Mouse (Mus musculus) neural tube, embryonic 12.5 days (tissue): ENCODE data around the gene Tpk1. TPM values are rescaled to one million over a fixed set of nuclear protein-coding genes. Genes with fewer than 3 reads are reported as not detected.

Source experiments
- ATAC-seq: fragments of 200-750 bp; cut with Nextera tagmentation; 2 replicates; pipeline ENCODE4 v1.8.0; 2017; ENCODE audit warnings: low read depth, mild to moderate bottlenecking, moderate TSS enrichment, moderate library complexity; ENCODE audit not compliant: low FRiP score
- H3K27ac ChIP-seq: fragments of 300-500 bp; sonication (generic); 2 replicates; pipeline ENCODE4 v1.5.1; 2016
- H3K27me3 ChIP-seq: fragments of 300-500 bp; sonication (generic); replicated peaks from 2 replicates; pipeline ENCODE4 v1.6.1; 2016; ENCODE audit warnings: mild to moderate bottlenecking
- H3K36me3 ChIP-seq: fragments of 300-500 bp; sonication (generic); 2 replicates; pipeline ENCODE4 v1.6.1; 2016; ENCODE audit warnings: mild to moderate bottlenecking
- H3K4me1 ChIP-seq: fragments of 300-500 bp; sonication (generic); 2 replicates; pipeline ENCODE4 v1.6.1; 2016
- H3K4me2 ChIP-seq: fragments of 300-500 bp; sonication (generic); replicated peaks from 2 replicates; pipeline ENCODE4 v1.6.1; 2016; ENCODE audit warnings: mild to moderate bottlenecking
- H3K4me3 ChIP-seq: fragments of 300-500 bp; sonication (generic); 2 replicates; pipeline ENCODE4 v1.5.1; 2016
- H3K9ac ChIP-seq: fragments of 300-500 bp; sonication (generic); 2 replicates; pipeline ENCODE4 v1.6.1; 2016; ENCODE audit warnings: mild to moderate bottlenecking
- H3K9me3 ChIP-seq: fragments of 300-500 bp; sonication (generic); 2 replicates; pipeline ENCODE4 v1.6.1; 2016; ENCODE audit warnings: mild to moderate bottlenecking
- WGBS: fragments of 180-500 bp; shearing (Covaris S2); methylation state at CpG from one replicate; pipeline ENCODE4 v1.1.7; 2016; 5-methylcytosine and 5-hydroxymethylcytosine counted together
- polyA plus RNA-seq: library from polyadenylated mRNA; unstranded; fragments of >200 nt; fragmentation: Nextera tagmentation; extraction: Ambion mirVana; gene quantifications from 2 replicates; pipeline ENCODE4 v1.2.1, GENCODE M21; 2016

Tpk1 gene
- polyA plus RNA-seq, 1 experiment from 2014 or later, result 6.1 TPM

GRCm38 (mm10) chr6:43457989-43458388, 208.1 kb downstream of the Tpk1 start:
- no peak for ATAC-seq
- Histone ChIP-seq H3K9me3 (no peaks in the 10 kb centered on the region), H3K4me3 (no peak overlapping the region), H3K9ac (no peak overlapping the region), H3K4me2 (no peak overlapping the region), H3K36me3 (no peaks in the 10 kb centered on the region), H3K27me3 (no peaks in the 10 kb centered on the region), H3K27ac (no peak overlapping the region), H3K4me1 (no peaks in the 10 kb centered on the region)
- 93% methylated on average over 2 of the region's 2 CpGs for WGBS

- Histone ChIP-seq H3K4me2 (no peak overlapping the region), H3K9me3 (no peaks in the 10 kb centered on the region), H3K27ac (no peak overlapping the region), H3K9ac (no peak overlapping the region), H3K4me1 (no peaks in the 10 kb centered on the region), H3K4me3 (no peak overlapping the region), H3K36me3 (no peaks in the 10 kb centered on the region), H3K27me3 (no peaks in the 10 kb centered on the region)
- WGBS, result 82% methylated on average over 2 of the region's 2 CpGs
- no peak for ATAC-seq
Observed at GRCm38 (mm10) chr6:43449498-43449897, 216.6 kb downstream of the Tpk1 start.

GRCm38 (mm10) chr6:43445856-43446255, 220.2 kb downstream of the Tpk1 start:
- ATAC-seq, result no peak
- H3K4me1 ChIP-seq, result no peaks in the 10 kb centered on the region
- WGBS, result 94% methylated on average over 2 of the region's 2 CpGs
- H3K4me2 ChIP-seq, result no peak overlapping the region
- H3K27me3 ChIP-seq, result no peaks in the 10 kb centered on the region
- H3K9me3 ChIP-seq, result no peaks in the 10 kb centered on the region
- H3K4me3 ChIP-seq, result no peak overlapping the region
- no peak overlapping the region for H3K27ac ChIP-seq
- no peaks in the 10 kb centered on the region for H3K36me3 ChIP-seq
- H3K9ac ChIP-seq, result no peak overlapping the region

GRCm38 (mm10) chr6:43442191-43442590, 223.9 kb downstream of the Tpk1 start:
- 87% methylated on average over 3 of the region's 3 CpGs for WGBS
- ATAC-seq, result no peak
- no peaks in the 10 kb centered on the region for H3K9me3 ChIP-seq
- no peaks in the 10 kb centered on the region for H3K4me1 ChIP-seq
- H3K9ac ChIP-seq, result no peak overlapping the region
- no peaks in the 10 kb centered on the region for H3K27me3 ChIP-seq
- H3K36me3 ChIP-seq, result no peaks in the 10 kb centered on the region
- H3K4me3 ChIP-seq, result no peak overlapping the region
- H3K27ac ChIP-seq, result no peak overlapping the region
- no peak overlapping the region for H3K4me2 ChIP-seq

- Histone ChIP-seq H3K4me2 (no peak overlapping the region), H3K27ac (no peak overlapping the region), H3K27me3 (no peaks in the 10 kb centered on the region), H3K9ac (no peak overlapping the region), H3K36me3 (no peaks in the 10 kb centered on the region), H3K4me1 (no peaks in the 10 kb centered on the region), H3K9me3 (no peaks in the 10 kb centered on the region), H3K4me3 (no peak overlapping the region)
- no peak for ATAC-seq
- WGBS, result 82% methylated on average over 2 of the region's 2 CpGs
Observed at GRCm38 (mm10) chr6:43435987-43436541, 230.0 kb downstream of the Tpk1 start.

- WGBS, result 87% methylated on average over 1 of the region's 1 CpGs
- H3K9me3 ChIP-seq, result no peaks in the 10 kb centered on the region
- H3K4me3 ChIP-seq, result no peak overlapping the region
- H3K9ac ChIP-seq, result no peak overlapping the region
- H3K4me1 ChIP-seq, result no peaks in the 10 kb centered on the region
- H3K36me3 ChIP-seq, result no peaks in the 10 kb centered on the region
- H3K27ac ChIP-seq, result no peak overlapping the region
- no peak for ATAC-seq
- no peaks in the 10 kb centered on the region for H3K27me3 ChIP-seq
- no peak overlapping the region for H3K4me2 ChIP-seq
Observed at GRCm38 (mm10) chr6:43434365-43434764, 231.7 kb downstream of the Tpk1 start.

GRCm38 (mm10) chr6:43424978-43425377, 241.1 kb downstream of the Tpk1 start:
- no peak overlapping the region for H3K4me3 ChIP-seq
- no peaks in the 10 kb centered on the region for H3K27me3 ChIP-seq
- no peaks in the 10 kb centered on the region for H3K4me1 ChIP-seq
- H3K27ac ChIP-seq, result no peak overlapping the region
- H3K9me3 ChIP-seq, result no peaks in the 10 kb centered on the region
- WGBS, result 57% methylated on average over 4 of the region's 4 CpGs
- ATAC-seq, result no peak
- H3K4me2 ChIP-seq, result no peak overlapping the region
- H3K9ac ChIP-seq, result no peak overlapping the region
- no peaks in the 10 kb centered on the region for H3K36me3 ChIP-seq

- Histone ChIP-seq H3K9ac (no peak overlapping the region), H3K27me3 (no peaks in the 10 kb centered on the region), H3K27ac (no peak overlapping the region), H3K36me3 (no peaks in the 10 kb centered on the region), H3K4me3 (no peak overlapping the region), H3K4me2 (no peak overlapping the region), H3K9me3 (no peaks in the 10 kb centered on the region), H3K4me1 (no peaks in the 10 kb centered on the region)
- no peak for ATAC-seq
- 74% methylated on average over 7 of the region's 7 CpGs for WGBS
Observed at GRCm38 (mm10) chr6:43420358-43420979, 245.6 kb downstream of the Tpk1 start.

- H3K27ac ChIP-seq, result no peak overlapping the region
- no peaks in the 10 kb centered on the region for H3K27me3 ChIP-seq
- H3K4me3 ChIP-seq, result no peak overlapping the region
- no peak overlapping the region for H3K9ac ChIP-seq
- H3K4me2 ChIP-seq, result no peak overlapping the region
- no peaks in the 10 kb centered on the region for H3K4me1 ChIP-seq
- ATAC-seq, result no peak
- H3K36me3 ChIP-seq, result no peaks in the 10 kb centered on the region
- no peaks in the 10 kb centered on the region for H3K9me3 ChIP-seq
- 100% methylated on average over 1 of the region's 1 CpGs for WGBS
Observed at GRCm38 (mm10) chr6:43408949-43409348, 257.1 kb downstream of the Tpk1 start.

- Histone ChIP-seq H3K4me2 (no peak overlapping the region), H3K27ac (no peak overlapping the region), H3K4me1 (no peaks in the 10 kb centered on the region), H3K4me3 (no peak overlapping the region), H3K9ac (no peak overlapping the region), H3K9me3 (no peaks in the 10 kb centered on the region), H3K36me3 (no peaks in the 10 kb centered on the region), H3K27me3 (no peaks in the 10 kb centered on the region)
- 88% methylated on average over 3 of the region's 3 CpGs for WGBS
- no peak for ATAC-seq
Observed at GRCm38 (mm10) chr6:43403076-43403475, 263.0 kb downstream of the Tpk1 start.

- no peak for ATAC-seq
Observed at GRCm38 (mm10) chr6:43402219-43402997, 263.7 kb downstream of the Tpk1 start.

GRCm38 (mm10) chr6:43396426-43396825, 269.7 kb downstream of the Tpk1 start:
- no peak for ATAC-seq
- H3K9ac ChIP-seq, result no peak overlapping the region
- H3K36me3 ChIP-seq, result no peaks in the 10 kb centered on the region
- H3K9me3 ChIP-seq, result no peaks in the 10 kb centered on the region
- H3K27me3 ChIP-seq, result no peaks in the 10 kb centered on the region
- H3K4me3 ChIP-seq, result no peak overlapping the region
- H3K4me2 ChIP-seq, result no peak overlapping the region
- 78% methylated on average over 1 of the region's 1 CpGs for WGBS
- no peak overlapping the region for H3K27ac ChIP-seq
- no peaks in the 10 kb centered on the region for H3K4me1 ChIP-seq

More at GRCm38 (mm10) chr6:43402219-43402997, 263.7 kb downstream of the Tpk1 start:
- H3K4me2 ChIP-seq, result no peak overlapping the region
- 79% methylated on average over 6 of the region's 6 CpGs for WGBS
- no peak overlapping the region for H3K9ac ChIP-seq
- H3K27me3 ChIP-seq, result no peaks in the 10 kb centered on the region
- H3K36me3 ChIP-seq, result no peaks in the 10 kb centered on the region
- H3K9me3 ChIP-seq, result no peaks in the 10 kb centered on the region
- no peak overlapping the region for H3K4me3 ChIP-seq
- H3K4me1 ChIP-seq, result no peaks in the 10 kb centered on the region
- no peak overlapping the region for H3K27ac ChIP-seq
